Mouse (Mus musculus): ENCODE measurements around the gene Mns1. TPM values are rescaled to one million over a fixed set of nuclear protein-coding genes. Genes with fewer than 3 reads are reported as not detected.

The Mns1 gene
- polyA plus RNA-seq, 1 experiment, result 1.1 TPM

DNA sequence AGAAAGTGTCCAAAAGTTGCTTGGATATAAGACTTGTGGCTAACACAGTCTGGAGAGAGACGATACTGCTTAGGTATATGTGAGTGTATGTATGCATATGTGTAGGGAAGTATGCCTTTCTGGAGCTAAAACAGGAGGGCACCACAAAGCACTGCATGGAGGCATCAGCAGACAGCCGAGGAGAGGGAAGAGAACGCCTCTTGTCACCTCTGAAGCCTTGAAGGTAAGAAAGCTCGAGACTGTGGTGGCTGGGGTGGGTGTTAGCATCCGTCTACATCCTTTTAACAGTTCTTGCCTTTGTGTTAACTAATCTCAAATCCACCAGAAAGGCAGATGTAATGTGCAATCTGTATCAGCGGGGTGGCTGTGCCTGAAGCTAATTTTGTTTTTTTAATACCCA, 34.4 kb upstream of the Mns1 start:
- Histone ChIP-seq H3K36me3 (replicated peaks; ENCODE audit: low read length) (no peaks in the 10 kb centered on the region), H3K4me1 (peaks cover 6% of the 10 kb centered on the region), H3K27me3 (replicated peaks) (peaks cover 22% of the 10 kb centered on the region), H3K9me3 (no peaks in the 10 kb centered on the region), H3K4me3 (replicated peaks) (no peak overlapping the region)
- no peak for TF ChIP-seq FLI1 (IDR thresholded peaks at IDR 0.05; ENCODE audit: low read length)
- TF ChIP-seq GATA1 (IDR thresholded peaks at IDR 0.05; ENCODE audit: borderline replicate concordance, low read length), result no peak

DNA sequence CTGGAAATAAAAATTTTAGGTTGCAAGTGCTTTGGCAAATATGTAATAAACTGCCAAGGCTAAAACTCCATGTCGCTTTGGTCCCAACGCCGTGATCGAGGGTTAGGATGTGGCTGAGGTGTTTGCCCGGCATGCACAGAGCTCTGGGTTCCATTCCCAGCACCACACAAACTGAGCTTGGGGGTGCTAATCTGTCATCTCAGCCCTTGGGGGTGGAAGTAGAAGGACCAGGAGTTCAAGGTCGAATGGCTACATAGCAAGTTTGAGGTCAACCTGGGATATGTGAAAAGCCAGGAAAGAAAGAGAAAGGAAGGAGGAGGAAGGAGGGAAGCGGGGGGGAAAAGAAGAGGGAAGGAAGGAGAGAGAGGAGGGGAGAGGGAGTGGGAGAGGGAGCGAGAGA, 33.4 kb upstream of the Mns1 start:
- Histone ChIP-seq H3K9me3 (no peaks in the 10 kb centered on the region), H3K27me3 (replicated peaks) (peaks cover 15% of the 10 kb centered on the region), H3K4me3 (replicated peaks) (no peak overlapping the region), H3K36me3 (replicated peaks; ENCODE audit: low read length) (no peaks in the 10 kb centered on the region), H3K4me1 (peaks cover 15% of the 10 kb centered on the region)
- TF ChIP-seq GATA1 (IDR thresholded peaks at IDR 0.05; ENCODE audit: borderline replicate concordance, low read length), result no peak
- TF ChIP-seq FLI1 (IDR thresholded peaks at IDR 0.05; ENCODE audit: low read length), result no peak

- peaks cover 12% of the 10 kb centered on the region for H3K27me3 ChIP-seq (replicated peaks)
- no peaks in the 10 kb centered on the region for H3K9me3 ChIP-seq
- H3K4me3 ChIP-seq (replicated peaks), result no peak overlapping the region
- TF ChIP-seq GATA1 (IDR thresholded peaks at IDR 0.05; ENCODE audit: borderline replicate concordance, low read length) (no peak), FLI1 (IDR thresholded peaks at IDR 0.05; ENCODE audit: low read length) (no peak)
- H3K4me1 ChIP-seq, result peaks cover 19% of the 10 kb centered on the region
- no peaks in the 10 kb centered on the region for H3K36me3 ChIP-seq (replicated peaks; ENCODE audit: low read length)
Observed at GRCm38 (mm10) chr9:72404934-72405333, 32.9 kb upstream of the Mns1 start.

DNA sequence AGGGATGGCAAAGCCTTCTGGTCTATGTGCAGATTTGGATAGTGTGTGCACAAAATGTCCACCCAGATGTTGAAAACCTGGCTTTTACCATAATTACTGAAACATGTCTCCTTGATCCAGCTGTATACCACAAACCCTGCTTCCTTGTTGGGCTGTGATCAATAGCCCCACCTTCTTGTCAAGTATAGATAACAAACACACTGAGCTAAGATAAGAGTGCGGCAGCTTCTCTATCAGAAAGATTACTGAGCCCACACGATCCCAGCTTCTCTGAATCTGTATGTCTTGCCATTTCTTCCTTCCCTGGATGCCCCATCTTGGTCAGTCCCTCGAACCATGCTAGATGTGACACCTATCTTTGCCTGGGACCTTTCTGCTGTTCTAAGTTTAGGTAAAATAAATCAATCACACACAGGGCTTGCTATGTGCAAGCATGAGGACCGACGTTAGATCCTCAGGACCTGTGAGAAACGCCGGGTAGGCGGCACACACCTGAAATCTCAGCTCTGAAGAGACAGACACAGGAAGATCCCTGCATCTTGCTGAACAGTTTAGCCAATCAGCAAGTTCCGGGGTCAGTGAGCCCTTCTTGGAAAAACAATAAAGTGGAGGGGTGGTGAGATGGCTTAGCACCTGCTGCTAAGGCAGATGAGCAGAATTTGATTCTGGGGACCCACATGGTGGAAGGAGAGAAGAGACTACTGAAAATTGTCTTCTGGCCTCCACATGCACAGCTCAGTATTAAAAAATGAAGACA, 31.8 kb upstream of the Mns1 start:
- Histone ChIP-seq H3K4me1 (peaks cover 19% of the 10 kb centered on the region), H3K9me3 (no peaks in the 10 kb centered on the region), H3K27me3 (replicated peaks) (peaks cover 10% of the 10 kb centered on the region), H3K4me3 (replicated peaks) (no peak overlapping the region), H3K36me3 (replicated peaks; ENCODE audit: low read length) (no peaks in the 10 kb centered on the region)
- TF ChIP-seq GATA1 (IDR thresholded peaks at IDR 0.05; ENCODE audit: borderline replicate concordance, low read length), result no peak
- no peak for TF ChIP-seq FLI1 (IDR thresholded peaks at IDR 0.05; ENCODE audit: low read length)

GRCm38 (mm10) chr9:72408131-72408586, 29.7 kb upstream of the Mns1 start:
- Histone ChIP-seq H3K36me3 (replicated peaks; ENCODE audit: low read length) (no peaks in the 10 kb centered on the region), H3K9me3 (no peaks in the 10 kb centered on the region), H3K4me1 (peaks cover 22% of the 10 kb centered on the region), H3K27me3 (replicated peaks) (peaks cover 10% of the 10 kb centered on the region), H3K4me3 (replicated peaks) (peak overlapping the region; percentile 90)
- TF ChIP-seq FLI1 (IDR thresholded peaks at IDR 0.05; ENCODE audit: low read length), result no peak
- TF ChIP-seq GATA1 (IDR thresholded peaks at IDR 0.05; ENCODE audit: borderline replicate concordance, low read length), result no peak

- peaks cover 10% of the 10 kb centered on the region for H3K27me3 ChIP-seq (replicated peaks)
- H3K4me3 ChIP-seq (replicated peaks), result no peak overlapping the region
- no peaks in the 10 kb centered on the region for H3K36me3 ChIP-seq (replicated peaks; ENCODE audit: low read length)
- H3K9me3 ChIP-seq, result no peaks in the 10 kb centered on the region
- peaks cover 22% of the 10 kb centered on the region for H3K4me1 ChIP-seq
- TF ChIP-seq FLI1 (IDR thresholded peaks at IDR 0.05; ENCODE audit: low read length) (no peak), GATA1 (IDR thresholded peaks at IDR 0.05; ENCODE audit: borderline replicate concordance, low read length) (no peak)
Observed at GRCm38 (mm10) chr9:72409381-72410225, 28.2 kb upstream of the Mns1 start.

- no peak for TF ChIP-seq FLI1 (IDR thresholded peaks at IDR 0.05; ENCODE audit: low read length)
- TF ChIP-seq GATA1 (IDR thresholded peaks at IDR 0.05; ENCODE audit: borderline replicate concordance, low read length), result no peak
- Histone ChIP-seq H3K4me3 (replicated peaks) (no peak overlapping the region), H3K9me3 (no peaks in the 10 kb centered on the region), H3K27me3 (replicated peaks) (peaks cover 6% of the 10 kb centered on the region), H3K36me3 (replicated peaks; ENCODE audit: low read length) (no peaks in the 10 kb centered on the region), H3K4me1 (peaks cover 22% of the 10 kb centered on the region)
Observed at GRCm38 (mm10) chr9:72411746-72412145, 26.1 kb upstream of the Mns1 start.

DNA sequence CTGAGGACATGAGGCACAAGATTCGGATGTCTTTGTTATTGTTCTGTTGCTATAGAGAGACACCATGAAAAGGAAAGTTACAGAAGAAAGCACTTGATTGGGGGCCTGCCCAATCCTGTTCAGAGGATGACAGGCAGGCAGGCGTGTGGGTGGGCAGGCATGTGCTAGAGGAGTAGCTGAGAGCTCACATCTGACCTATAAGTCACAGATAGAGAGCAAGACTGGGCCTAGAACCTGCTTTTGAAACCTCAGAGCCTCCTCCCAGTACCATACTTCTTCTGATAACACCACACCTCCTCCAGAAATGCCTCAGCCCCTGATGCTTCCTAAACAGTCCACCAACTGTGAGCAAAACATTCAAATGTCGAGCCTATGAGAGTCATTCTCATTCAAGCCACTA, 19.4 kb upstream of the Mns1 start:
- H3K4me3 ChIP-seq (replicated peaks), result no peak overlapping the region
- H3K9me3 ChIP-seq, result no peaks in the 10 kb centered on the region
- TF ChIP-seq FLI1 (IDR thresholded peaks at IDR 0.05; ENCODE audit: low read length), result no peak
- TF ChIP-seq GATA1 (IDR thresholded peaks at IDR 0.05; ENCODE audit: borderline replicate concordance, low read length), result no peak
- H3K27me3 ChIP-seq (replicated peaks), result peaks cover 7% of the 10 kb centered on the region
- peaks cover 14% of the 10 kb centered on the region for H3K4me1 ChIP-seq
- no peaks in the 10 kb centered on the region for H3K36me3 ChIP-seq (replicated peaks; ENCODE audit: low read length)

DNA sequence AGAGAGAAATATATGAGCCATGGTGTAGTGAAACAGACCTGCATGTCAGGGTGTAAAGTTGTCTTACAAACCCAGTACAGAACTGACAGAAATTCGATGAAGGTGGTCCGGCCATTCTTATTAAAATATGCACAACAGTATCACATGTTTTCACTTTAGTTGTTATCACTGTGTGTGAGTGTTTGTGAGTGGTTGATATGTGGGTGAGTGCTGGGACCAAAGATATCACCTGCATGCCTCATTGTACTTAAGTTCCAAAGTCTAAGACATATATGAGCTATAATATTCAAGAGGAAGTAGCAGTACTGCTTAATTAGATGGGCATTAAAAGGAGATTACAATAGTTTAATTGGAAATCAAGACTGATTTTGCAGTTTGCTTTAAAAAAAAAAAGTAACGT, 17.3 kb upstream of the Mns1 start:
- H3K36me3 ChIP-seq (replicated peaks; ENCODE audit: low read length), result no peaks in the 10 kb centered on the region
- peaks cover 14% of the 10 kb centered on the region for H3K4me1 ChIP-seq
- H3K27me3 ChIP-seq (replicated peaks), result peaks cover 5% of the 10 kb centered on the region
- no peaks in the 10 kb centered on the region for H3K9me3 ChIP-seq
- H3K4me3 ChIP-seq (replicated peaks), result no peak overlapping the region
- TF ChIP-seq GATA1 (IDR thresholded peaks at IDR 0.05; ENCODE audit: borderline replicate concordance, low read length), result no peak
- no peak for TF ChIP-seq FLI1 (IDR thresholded peaks at IDR 0.05; ENCODE audit: low read length)

DNA sequence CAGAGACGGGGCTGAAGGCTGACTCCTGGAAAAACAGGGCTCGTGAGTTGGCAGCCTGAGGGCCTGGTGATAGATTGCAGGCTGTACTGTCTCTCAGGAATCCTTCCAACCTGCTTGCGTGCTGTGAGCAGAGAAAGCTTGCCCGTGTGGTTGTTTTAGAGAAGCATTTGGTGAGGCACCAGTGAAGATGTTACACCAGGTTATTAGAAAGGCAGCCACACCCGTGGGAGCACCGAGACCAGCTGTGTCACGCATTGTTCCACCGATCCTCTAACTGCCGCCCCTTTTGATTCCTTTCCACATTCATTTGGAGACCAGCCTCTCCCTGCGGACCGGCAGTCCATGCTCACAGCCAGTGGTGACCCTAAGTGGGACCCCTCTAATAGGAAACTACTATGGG, 15.5 kb upstream of the Mns1 start:
- TF ChIP-seq FLI1 (IDR thresholded peaks at IDR 0.05; ENCODE audit: low read length), result no peak
- no peak for TF ChIP-seq GATA1 (IDR thresholded peaks at IDR 0.05; ENCODE audit: borderline replicate concordance, low read length)
- Histone ChIP-seq H3K27me3 (replicated peaks) (peaks cover 7% of the 10 kb centered on the region), H3K4me3 (replicated peaks) (no peak overlapping the region), H3K4me1 (peaks cover 14% of the 10 kb centered on the region), H3K36me3 (replicated peaks; ENCODE audit: low read length) (no peaks in the 10 kb centered on the region), H3K9me3 (no peaks in the 10 kb centered on the region)
